Mouse (Mus musculus) bone marrow, adult 2 months (tissue): ENCODE results near the gene Akr1b8.

Source experiments
- CTCF ChIP-seq: fragments of 200-500 bp; IDR thresholded peaks from 2 replicates; pipeline ENCODE4 v1.5.1; 2011; ENCODE audit warnings: low read length, control low read depth; ENCODE audit not compliant: control insufficient read depth, insufficient read depth
- POLR2A ChIP-seq: fragments of 200-500 bp; IDR thresholded peaks from 2 replicates; pipeline ENCODE4 v1.6.1; 2011; ENCODE audit warnings: low read depth, mild to moderate bottlenecking, control low read depth, low read length, borderline replicate concordance; ENCODE audit not compliant: control insufficient read depth

GRCm38 (mm10) chr6:34350037-34350699, 3.8 kb upstream of the Akr1b8 start:
- TF ChIP-seq CTCF, result no peak
- no peak for TF ChIP-seq POLR2A
